Mouse (Mus musculus): ENCODE data around the gene Olfr954. TPM values are rescaled to one million over a fixed set of nuclear protein-coding genes. Genes with fewer than 3 reads are reported as not detected.

Gene Olfr954
- polyA plus RNA-seq (2014; fragmentation: Nextera tagmentation; extraction: Ambion mirVana) = not detected in 2 replicates

- Histone ChIP-seq H3K27ac (replicated peaks; ENCODE audit: low read depth, low read length) (no peak within 1 kb of the TSS), H3K4me1 (ENCODE audit: control insufficient read depth, insufficient read depth, low read length) (no peaks in the 10 kb centered on the region), H3K27me3 (ENCODE audit: control insufficient read depth, insufficient read depth, low read length) (no peaks in the 10 kb centered on the region), H3K9ac (replicated peaks; ENCODE audit: low read length) (no peak within 1 kb of the TSS), H3K4me2 (ENCODE audit: low read depth, low read length) (no peak within 1 kb of the TSS), H3K4me3 (ENCODE audit: low read depth, low read length) (no peak within 1 kb of the TSS), H3K9me3 (replicated peaks; ENCODE audit: control insufficient read depth, low read length) (no peaks in the 10 kb centered on the region), H3K36me3 (replicated peaks; ENCODE audit: control insufficient read depth, insufficient read depth, low read depth, low read length) (no peaks in the 10 kb centered on the region)
- ATAC-seq (replicated peaks; ENCODE audit: insufficient number of reproducible peaks, low FRiP score, low TSS enrichment, low read depth) (no peak), DNase-seq (ENCODE audit: low spot score) (no peak)
- 82% methylated on average over 6 of the region's 6 CpGs for WGBS
Measured at GRCm38 (mm10) chr9:39456401-39456800, at the start of gene Olfr954. TSS of gene Olfr954 (plus strand) at chr9:39456701.

GRCm38 (mm10) chr9:39427048-39427447 lies 29.5 kb upstream of the Olfr954 start, which contains the start of gene Olfr952:
TSS of gene Olfr952 (minus strand) at chr9:39427148.
- Histone ChIP-seq H3K27ac (replicated peaks; ENCODE audit: low read depth, low read length) (no peak within 1 kb of the TSS), H3K4me2 (ENCODE audit: low read depth, low read length) (no peak within 1 kb of the TSS), H3K27me3 (ENCODE audit: control insufficient read depth, insufficient read depth, low read length) (no peaks in the 10 kb centered on the region), H3K4me3 (ENCODE audit: low read depth, low read length) (no peak within 1 kb of the TSS), H3K9ac (replicated peaks; ENCODE audit: low read length) (no peak within 1 kb of the TSS), H3K9me3 (replicated peaks; ENCODE audit: control insufficient read depth, low read length) (no peaks in the 10 kb centered on the region), H3K36me3 (replicated peaks; ENCODE audit: control insufficient read depth, insufficient read depth, low read depth, low read length) (no peaks in the 10 kb centered on the region), H3K4me1 (ENCODE audit: control insufficient read depth, insufficient read depth, low read length) (no peaks in the 10 kb centered on the region)
- DNase-seq (ENCODE audit: low spot score) = no peak
- ATAC-seq (replicated peaks; ENCODE audit: insufficient number of reproducible peaks, low FRiP score, low TSS enrichment, low read depth) = no peak

DNA sequence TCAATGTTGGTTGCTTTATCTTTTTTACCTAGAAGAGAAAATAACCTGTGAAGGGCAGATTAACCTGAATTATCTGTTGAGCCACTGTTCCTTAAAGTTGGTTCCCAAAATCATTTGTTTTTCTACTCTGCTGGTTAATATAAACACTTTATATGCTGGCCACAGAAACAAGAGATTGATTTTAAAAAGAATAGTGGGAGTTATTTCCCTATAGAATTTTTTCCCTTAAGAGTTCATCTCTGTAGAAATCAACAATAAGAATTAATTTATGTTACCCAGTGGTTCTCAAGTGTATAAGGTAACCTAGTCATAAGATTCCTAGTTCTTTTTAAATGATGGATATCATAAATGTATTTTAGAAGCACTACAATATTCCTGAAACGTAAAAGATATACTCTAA lies 15.3 kb downstream of the Olfr954 start, which contains the start of gene Olfr955:
Gene Olfr955 (minus strand): TSS at position 101 of the 400 bp plus-strand sequence.
- Histone ChIP-seq H3K27ac (replicated peaks; ENCODE audit: low read depth, low read length) (no peak within 1 kb of the TSS), H3K9me3 (replicated peaks; ENCODE audit: control insufficient read depth, low read length) (no peaks in the 10 kb centered on the region), H3K36me3 (replicated peaks; ENCODE audit: control insufficient read depth, insufficient read depth, low read depth, low read length) (no peaks in the 10 kb centered on the region), H3K4me2 (ENCODE audit: low read depth, low read length) (no peak within 1 kb of the TSS), H3K9ac (replicated peaks; ENCODE audit: low read length) (no peak within 1 kb of the TSS), H3K4me1 (ENCODE audit: control insufficient read depth, insufficient read depth, low read length) (no peaks in the 10 kb centered on the region), H3K4me3 (ENCODE audit: low read depth, low read length) (no peak within 1 kb of the TSS), H3K27me3 (ENCODE audit: control insufficient read depth, insufficient read depth, low read length) (no peaks in the 10 kb centered on the region)
- DNase-seq (ENCODE audit: low spot score) (no peak), ATAC-seq (replicated peaks; ENCODE audit: insufficient number of reproducible peaks, low FRiP score, low TSS enrichment, low read depth) (no peak)
- 62% methylated on average over 1 of the region's 1 CpGs for WGBS

DNA sequence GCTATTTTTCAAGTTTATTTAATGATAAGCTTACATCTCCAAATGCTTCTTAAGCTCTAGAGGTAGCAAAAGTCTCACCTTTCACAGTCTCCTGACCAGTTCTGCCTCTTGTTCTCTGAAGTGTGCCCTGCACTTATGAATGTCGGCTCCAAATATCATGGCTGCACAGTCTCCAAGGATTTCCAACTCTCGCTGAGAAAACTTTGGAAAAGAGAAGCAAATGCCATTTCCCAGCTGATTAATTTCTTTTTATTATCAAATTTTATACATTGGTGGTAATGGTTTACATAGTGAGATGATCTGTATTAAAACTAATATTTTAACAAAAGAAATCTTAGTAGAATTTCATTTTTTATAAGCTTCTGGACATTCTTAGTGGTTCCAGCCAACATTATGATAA lies 37.4 kb downstream of the Olfr954 start, which contains the start of gene Olfr44:
Gene Olfr44 (minus strand): TSS at position 101 of the 400 bp plus-strand sequence.
- H3K36me3 ChIP-seq (replicated peaks; ENCODE audit: control insufficient read depth, insufficient read depth, low read depth, low read length) = no peaks in the 10 kb centered on the region
- H3K4me2 ChIP-seq (ENCODE audit: low read depth, low read length) = no peak within 1 kb of the TSS
- no peak for DNase-seq (ENCODE audit: low spot score)
- no peak within 1 kb of the TSS for H3K4me3 ChIP-seq (ENCODE audit: low read depth, low read length)
- H3K27ac ChIP-seq (replicated peaks; ENCODE audit: low read depth, low read length) = no peak within 1 kb of the TSS
- no peak within 1 kb of the TSS for H3K9ac ChIP-seq (replicated peaks; ENCODE audit: low read length)
- no peak for ATAC-seq (replicated peaks; ENCODE audit: insufficient number of reproducible peaks, low FRiP score, low TSS enrichment, low read depth)
- H3K9me3 ChIP-seq (replicated peaks; ENCODE audit: control insufficient read depth, low read length) = no peaks in the 10 kb centered on the region
- WGBS = 86% methylated on average over 2 of the region's 2 CpGs
- no peaks in the 10 kb centered on the region for H3K27me3 ChIP-seq (ENCODE audit: control insufficient read depth, insufficient read depth, low read length)
- no peaks in the 10 kb centered on the region for H3K4me1 ChIP-seq (ENCODE audit: control insufficient read depth, insufficient read depth, low read length)

DNA sequence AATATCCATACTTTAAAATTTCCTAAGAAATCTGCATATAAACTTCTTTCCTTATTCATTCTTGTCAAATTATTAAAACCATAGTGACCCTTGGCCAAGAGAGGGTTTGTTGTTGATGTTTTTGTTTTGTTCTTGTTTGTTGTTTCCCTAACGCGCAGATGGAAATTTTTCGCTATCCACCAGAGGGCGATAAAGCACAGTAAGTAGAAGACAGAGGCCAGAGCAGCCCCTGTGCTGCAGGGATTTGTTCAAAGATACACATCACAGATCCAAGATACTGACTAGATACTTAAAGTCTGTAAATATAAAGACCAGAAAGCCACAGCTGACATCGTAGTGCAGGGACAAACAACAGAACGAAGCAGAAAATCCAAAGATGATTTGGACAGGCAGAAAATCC lies 52.5 kb downstream of the Olfr954 start:
- H3K4me3 ChIP-seq (ENCODE audit: low read depth, low read length) = no peak overlapping the region
- no peak overlapping the region for H3K4me2 ChIP-seq (ENCODE audit: low read depth, low read length)
- no peaks in the 10 kb centered on the region for H3K36me3 ChIP-seq (replicated peaks; ENCODE audit: control insufficient read depth, insufficient read depth, low read depth, low read length)
- no peak overlapping the region for H3K9ac ChIP-seq (replicated peaks; ENCODE audit: low read length)
- 14% methylated on average over 6 of the region's 6 CpGs for WGBS
- H3K27ac ChIP-seq (replicated peaks; ENCODE audit: low read depth, low read length) = no peak overlapping the region
- ATAC-seq (replicated peaks; ENCODE audit: insufficient number of reproducible peaks, low FRiP score, low TSS enrichment, low read depth) (no peak), DNase-seq (ENCODE audit: low spot score) (peak; percentile 80)
- H3K4me1 ChIP-seq (ENCODE audit: control insufficient read depth, insufficient read depth, low read length) = no peaks in the 10 kb centered on the region
- H3K27me3 ChIP-seq (ENCODE audit: control insufficient read depth, insufficient read depth, low read length) = no peaks in the 10 kb centered on the region
- no peaks in the 10 kb centered on the region for H3K9me3 ChIP-seq (replicated peaks; ENCODE audit: control insufficient read depth, low read length)

- H3K27ac ChIP-seq (replicated peaks; ENCODE audit: low read depth, low read length) = no peak overlapping the region
- H3K27me3 ChIP-seq (ENCODE audit: control insufficient read depth, insufficient read depth, low read length) = no peaks in the 10 kb centered on the region
- 79% methylated on average over 9 of the region's 9 CpGs for WGBS
- H3K36me3 ChIP-seq (replicated peaks; ENCODE audit: control insufficient read depth, insufficient read depth, low read depth, low read length) = no peaks in the 10 kb centered on the region
- H3K9ac ChIP-seq (replicated peaks; ENCODE audit: low read length) = no peak overlapping the region
- H3K4me1 ChIP-seq (ENCODE audit: control insufficient read depth, insufficient read depth, low read length) = no peaks in the 10 kb centered on the region
- no peak overlapping the region for H3K4me2 ChIP-seq (ENCODE audit: low read depth, low read length)
- ATAC-seq (replicated peaks; ENCODE audit: insufficient number of reproducible peaks, low FRiP score, low TSS enrichment, low read depth) = no peak
- no peaks in the 10 kb centered on the region for H3K9me3 ChIP-seq (replicated peaks; ENCODE audit: control insufficient read depth, low read length)
- H3K4me3 ChIP-seq (ENCODE audit: low read depth, low read length) = no peak overlapping the region
- DNase-seq (ENCODE audit: low spot score) = no peak
Measured at GRCm38 (mm10) chr9:39509412-39509811, 52.9 kb downstream of the Olfr954 start.

Other genes starting within 250 kb of the Olfr954 start
- not detected in 2 replicates for gene Olfr1537, start 206.7 kb upstream of the Olfr954 start, polyA plus RNA-seq (2014; fragmentation: Nextera tagmentation; extraction: Ambion mirVana)
- gene Olfr945, start 179.9 kb upstream of the Olfr954 start, polyA plus RNA-seq (2014; fragmentation: Nextera tagmentation; extraction: Ambion mirVana) = not detected in 2 replicates
- gene Olfr948, start 130.7 kb upstream of the Olfr954 start, polyA plus RNA-seq (2014; fragmentation: Nextera tagmentation; extraction: Ambion mirVana) = not detected in 2 replicates
- not detected in 2 replicates for gene Olfr951, start 69.3 kb upstream of the Olfr954 start, polyA plus RNA-seq (2014; fragmentation: Nextera tagmentation; extraction: Ambion mirVana)
- not detected in 2 replicates for gene Olfr952, start 29.6 kb upstream of the Olfr954 start, polyA plus RNA-seq (2014; fragmentation: Nextera tagmentation; extraction: Ambion mirVana)
- not detected in 2 replicates for gene Olfr955, start 15.2 kb downstream of the Olfr954 start, polyA plus RNA-seq (2014; fragmentation: Nextera tagmentation; extraction: Ambion mirVana)
- not detected in 2 replicates for gene Olfr44, start 37.3 kb downstream of the Olfr954 start, polyA plus RNA-seq (2014; fragmentation: Nextera tagmentation; extraction: Ambion mirVana)
- not detected in 2 replicates for gene Olfr957, start 59.1 kb downstream of the Olfr954 start, polyA plus RNA-seq (2014; fragmentation: Nextera tagmentation; extraction: Ambion mirVana)
- not detected in 2 replicates for gene Olfr958, start 97.4 kb downstream of the Olfr954 start, polyA plus RNA-seq (2014; fragmentation: Nextera tagmentation; extraction: Ambion mirVana)
- gene Olfr959, start 118.9 kb downstream of the Olfr954 start, polyA plus RNA-seq (2014; fragmentation: Nextera tagmentation; extraction: Ambion mirVana) = not detected in 2 replicates
- 34.3 and 35.0 TPM in 2 replicates for gene AW551984, start 147.7 kb downstream of the Olfr954 start, polyA plus RNA-seq (2014; fragmentation: Nextera tagmentation; extraction: Ambion mirVana)
- gene Olfr148, start 154.0 kb downstream of the Olfr954 start, polyA plus RNA-seq (2014; fragmentation: Nextera tagmentation; extraction: Ambion mirVana) = not detected in 2 replicates
- gene Olfr960, start 164.7 kb downstream of the Olfr954 start, polyA plus RNA-seq (2014; fragmentation: Nextera tagmentation; extraction: Ambion mirVana) = not detected in 2 replicates
- not detected in 2 replicates for gene Olfr961, start 188.4 kb downstream of the Olfr954 start, polyA plus RNA-seq (2014; fragmentation: Nextera tagmentation; extraction: Ambion mirVana)
- not detected in 2 replicates for gene Olfr963, start 210.5 kb downstream of the Olfr954 start, polyA plus RNA-seq (2014; fragmentation: Nextera tagmentation; extraction: Ambion mirVana)